Mouse (Mus musculus) hindbrain, embryonic 12.5 days (tissue): ENCODE results near the gene Cdip1. TPM values are rescaled to one million over a fixed set of nuclear protein-coding genes. Genes with fewer than 3 reads are reported as not detected.

Source experiments
- ATAC-seq: fragments of 200-750 bp; cut with Nextera tagmentation; 2 replicates; pipeline ENCODE4 v1.8.0; 2017; ENCODE audit warnings: moderate TSS enrichment; ENCODE audit not compliant: low FRiP score
- H3K27ac ChIP-seq: fragments of 300-500 bp; sonication (generic); 2 replicates; pipeline ENCODE4 v1.5.1; 2016; ENCODE audit warnings: mild to moderate bottlenecking
- H3K27me3 ChIP-seq: fragments of 300-500 bp; sonication (generic); 2 replicates; pipeline ENCODE4 v1.6.1; 2016; ENCODE audit warnings: mild to moderate bottlenecking
- H3K36me3 ChIP-seq: fragments of 300-500 bp; sonication (generic); 2 replicates; pipeline ENCODE4 v1.6.1; 2016; ENCODE audit warnings: mild to moderate bottlenecking
- H3K4me1 ChIP-seq: fragments of 300-500 bp; sonication (generic); 2 replicates; pipeline ENCODE4 v1.6.1; 2016
- H3K4me2 ChIP-seq: fragments of 300-500 bp; sonication (generic); replicated peaks from 2 replicates; pipeline ENCODE4 v1.6.1; 2016; ENCODE audit warnings: mild to moderate bottlenecking
- H3K4me3 ChIP-seq: fragments of 300-500 bp; sonication (generic); 2 replicates; pipeline ENCODE4 v1.5.1; 2016; ENCODE audit warnings: mild to moderate bottlenecking
- H3K9ac ChIP-seq: fragments of 300-500 bp; sonication (generic); 2 replicates; pipeline ENCODE4 v1.6.1; 2016; ENCODE audit warnings: mild to moderate bottlenecking, moderate library complexity
- H3K9me3 ChIP-seq: fragments of 300-500 bp; sonication (generic); replicated peaks from 2 replicates; pipeline ENCODE4 v1.6.1; 2016; ENCODE audit warnings: mild to moderate bottlenecking
- WGBS: fragments of 180-500 bp; shearing (Covaris S2); methylation state at CpG from one replicate; pipeline ENCODE4 v1.1.7; 2016; 5-methylcytosine and 5-hydroxymethylcytosine counted together
- polyA plus RNA-seq: library from polyadenylated mRNA; unstranded; fragments of >200 nt; fragmentation: Nextera tagmentation; extraction: Ambion mirVana; gene quantifications from 2 replicates; pipeline ENCODE4 v1.2.1, GENCODE M21; 2016

The Cdip1 gene
- polyA plus RNA-seq, 1 experiment from 2014 or later = 95.6 TPM

DNA sequence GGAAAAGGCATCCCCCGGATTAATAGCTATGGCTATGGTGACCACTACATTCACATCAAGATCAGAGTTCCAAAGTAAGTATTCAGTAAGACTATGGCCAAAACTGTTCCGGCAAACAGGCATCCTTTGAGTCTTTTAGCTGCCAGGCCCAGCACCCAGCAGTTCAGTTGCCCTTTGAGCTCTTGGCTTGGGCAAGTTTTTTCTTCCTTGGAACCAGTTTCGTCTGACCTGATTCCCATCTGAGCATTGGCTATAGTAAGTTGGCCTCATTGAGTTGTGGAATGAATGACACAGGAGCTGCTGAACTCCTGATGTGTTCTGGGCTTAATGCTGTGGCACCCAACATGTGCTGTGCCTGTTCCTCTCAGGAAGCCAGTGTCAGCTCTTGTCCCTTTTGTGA, 88.9 kb downstream of the Cdip1 start:
- Histone ChIP-seq H3K36me3 (peaks cover 97% of the 10 kb centered on the region), H3K4me3 (no peak overlapping the region), H3K27me3 (no peaks in the 10 kb centered on the region), H3K27ac (no peak overlapping the region), H3K9me3 (no peaks in the 10 kb centered on the region), H3K4me2 (no peak overlapping the region), H3K9ac (no peak overlapping the region), H3K4me1 (no peaks in the 10 kb centered on the region)
- WGBS = 93% methylated on average over 3 of the region's 3 CpGs
- ATAC-seq = no peak

Other genes starting within 250 kb of the Cdip1 start
- gene Srl, start 248.5 kb downstream of the Cdip1 start, polyA plus RNA-seq = 25.8 and 36.5 TPM in 2 replicates
- gene Tfap4, start 230.4 kb downstream of the Cdip1 start, polyA plus RNA-seq = 13.1 and 13.8 TPM in 2 replicates
- gene Glis2, start 195.6 kb downstream of the Cdip1 start, polyA plus RNA-seq = 34.0 and 34.3 TPM in 2 replicates
- gene Pam16, start 165.3 kb downstream of the Cdip1 start, polyA plus RNA-seq = 112 and 119 TPM in 2 replicates
- 16.3 and 18.0 TPM in 2 replicates for gene Vasn, start 150.4 kb downstream of the Cdip1 start, polyA plus RNA-seq
- 56.2 and 56.9 TPM in 2 replicates for gene Dnaja3, start 150.3 kb downstream of the Cdip1 start, polyA plus RNA-seq
- 22.8 and 24.3 TPM in 2 replicates for gene Coro7, start 110.5 kb downstream of the Cdip1 start, polyA plus RNA-seq
- 89.8 and 102 TPM in 2 replicates for gene Nmral1, start 70.9 kb downstream of the Cdip1 start, polyA plus RNA-seq
- gene Hmox2, start 63.9 kb downstream of the Cdip1 start, polyA plus RNA-seq = 81.5 and 86.2 TPM in 2 replicates
- 0.53 and 0.63 TPM in 2 replicates for gene 4930562C15Rik, start 45.1 kb upstream of the Cdip1 start, polyA plus RNA-seq
- gene Ubald1, start 90.0 kb upstream of the Cdip1 start, polyA plus RNA-seq = 38.8 and 40.6 TPM in 2 replicates
- 91.1 and 94.0 TPM in 2 replicates for gene Mgrn1, start 96.0 kb upstream of the Cdip1 start, polyA plus RNA-seq
- 121 and 134 TPM in 2 replicates for gene Nudt16l1, start 148.5 kb upstream of the Cdip1 start, polyA plus RNA-seq
- 66.7 and 68.0 TPM in 2 replicates for gene Anks3, start 173.9 kb upstream of the Cdip1 start, polyA plus RNA-seq
- not detected in 2 replicates for gene Sept12, start 207.6 kb upstream of the Cdip1 start, polyA plus RNA-seq
- gene Smim22, start 217.0 kb upstream of the Cdip1 start, polyA plus RNA-seq = 3.1 and 5.0 TPM in 2 replicates
- 98.6 and 101 TPM in 2 replicates for gene Rogdi, start 223.3 kb upstream of the Cdip1 start, polyA plus RNA-seq